Mouse (Mus musculus) small intestine, adult 2 months (tissue): ENCODE measurements at regions not wholly inside any gene's neighbourhood (a gene's known extent, or its start where the extent isn't known, plus 50 kb on each side); places are given as distances from the start of the nearest gene placed in this dataset.

Experiments used
- CTCF ChIP-seq: fragments of 200-500 bp; IDR thresholded peaks from 2 replicates; pipeline ENCODE4 v1.5.1; 2012; ENCODE audit warnings: low read depth, mild to moderate bottlenecking, control low read depth, inconsistent platforms, low read length, moderate library complexity, mixed read lengths; ENCODE audit not compliant: insufficient replicate concordance, insufficient read length; ENCODE audit errors: extremely low read depth
- POLR2A ChIP-seq: fragments of 200-500 bp; IDR thresholded peaks from 2 replicates; pipeline ENCODE4 v1.6.1; 2012; ENCODE audit warnings: low read depth, mild to moderate bottlenecking, control low read depth, inconsistent platforms, low read length, moderate library complexity

GRCm38 (mm10) chr15:67971998-67972397 is 1471.3 kb upstream of the Lrrc6 start:
- no peak for TF ChIP-seq CTCF
- no peak for TF ChIP-seq POLR2A
